Mouse (Mus musculus) limb, embryonic 10.5 days (tissue): ENCODE data around the gene Scamp1. TPM values are rescaled to one million over a fixed set of nuclear protein-coding genes. Genes with fewer than 3 reads are reported as not detected.
"Not testable (repeated sequence)": the region's sequence is repeated elsewhere in the genome, so short reads cannot be mapped to it uniquely, and the experiment has no call there.

ENCODE experiments used
- DNase-seq: peaks from one replicate; pipeline ENCODE4 v3.0.0-alpha.2; 2017; ENCODE audit warnings: low spot score
- H3K27ac ChIP-seq: fragments of 300-500 bp; sonication (generic); 2 replicates; pipeline ENCODE4 v1.5.1; 2016; ENCODE audit warnings: mild to moderate bottlenecking
- H3K27me3 ChIP-seq: fragments of 300-500 bp; sonication (generic); 2 replicates; pipeline ENCODE4 v1.6.1; 2016; ENCODE audit warnings: low read depth, mild to moderate bottlenecking; ENCODE audit not compliant: poor library complexity, severe bottlenecking
- H3K36me3 ChIP-seq: fragments of 300-500 bp; sonication (generic); 2 replicates; pipeline ENCODE4 v1.6.1; 2016; ENCODE audit warnings: mild to moderate bottlenecking, moderate library complexity
- H3K4me1 ChIP-seq: fragments of 300-500 bp; sonication (generic); 2 replicates; pipeline ENCODE4 v1.6.1; 2016
- H3K4me3 ChIP-seq: fragments of 300-500 bp; sonication (generic); 2 replicates; pipeline ENCODE4 v1.5.1; 2016; ENCODE audit warnings: mild to moderate bottlenecking, moderate library complexity
- H3K9me3 ChIP-seq: fragments of 300-500 bp; sonication (generic); replicated peaks from 2 replicates; pipeline ENCODE4 v1.6.1; 2016; ENCODE audit warnings: mild to moderate bottlenecking
- WGBS: fragments of 180-500 bp; shearing (Covaris S2); methylation state at CpG from one replicate; pipeline ENCODE4 v1.1.7; 2016; 5-methylcytosine and 5-hydroxymethylcytosine counted together
- polyA plus RNA-seq: library from polyadenylated mRNA; unstranded; fragments of >200 nt; fragmentation: Nextera tagmentation; extraction: Ambion mirVana; gene quantifications from 2 replicates; pipeline ENCODE4 v1.2.1, GENCODE M21; 2016

Gene Scamp1
- 24.4 and 33.3 TPM in 2 replicates for polyA plus RNA-seq

DNA sequence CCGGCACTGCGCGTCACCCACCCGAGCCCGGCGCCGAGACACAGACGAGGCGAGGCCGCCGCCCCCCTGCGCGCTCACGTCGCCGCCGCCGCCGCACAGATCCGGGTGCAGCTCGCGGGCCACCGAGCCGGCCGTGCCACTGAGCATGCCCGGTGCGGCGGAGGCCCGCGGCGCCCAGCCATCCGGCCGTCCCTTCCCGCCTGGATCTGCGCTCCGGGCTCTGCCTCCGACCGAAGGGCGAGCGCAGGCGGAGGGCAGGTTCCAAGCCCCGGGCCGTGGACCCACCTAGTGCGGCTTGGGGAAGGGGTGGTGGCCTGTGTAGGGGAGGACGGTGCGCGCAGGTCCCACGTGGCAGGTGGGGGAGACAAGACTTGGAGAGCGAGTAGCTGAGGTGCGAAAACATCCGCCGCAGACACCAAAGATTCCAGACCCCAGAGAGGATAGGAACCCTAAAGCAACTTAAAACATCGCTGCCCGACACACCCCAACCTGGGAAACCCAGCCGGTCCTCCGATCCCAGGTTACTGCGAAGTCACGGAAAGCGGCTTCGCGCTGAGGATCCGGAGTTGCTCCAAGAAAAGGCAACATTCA lies at the start of gene Scamp1:
TSS of gene Scamp1 (minus strand) at position 577 of the 591 bp plus-strand sequence.
- peak; percentile 95 for DNase-seq
- WGBS = under 1% methylated on average over 62 of the region's 62 CpGs
- Histone ChIP-seq H3K27ac (peak within 1 kb of the TSS; percentile 94), H3K27me3 (no peaks in the 10 kb centered on the region), H3K9me3 (no peaks in the 10 kb centered on the region), H3K4me1 (peaks cover 15% of the 10 kb centered on the region), H3K36me3 (no peaks in the 10 kb centered on the region), H3K4me3 (peak within 1 kb of the TSS; percentile 98)

DNA sequence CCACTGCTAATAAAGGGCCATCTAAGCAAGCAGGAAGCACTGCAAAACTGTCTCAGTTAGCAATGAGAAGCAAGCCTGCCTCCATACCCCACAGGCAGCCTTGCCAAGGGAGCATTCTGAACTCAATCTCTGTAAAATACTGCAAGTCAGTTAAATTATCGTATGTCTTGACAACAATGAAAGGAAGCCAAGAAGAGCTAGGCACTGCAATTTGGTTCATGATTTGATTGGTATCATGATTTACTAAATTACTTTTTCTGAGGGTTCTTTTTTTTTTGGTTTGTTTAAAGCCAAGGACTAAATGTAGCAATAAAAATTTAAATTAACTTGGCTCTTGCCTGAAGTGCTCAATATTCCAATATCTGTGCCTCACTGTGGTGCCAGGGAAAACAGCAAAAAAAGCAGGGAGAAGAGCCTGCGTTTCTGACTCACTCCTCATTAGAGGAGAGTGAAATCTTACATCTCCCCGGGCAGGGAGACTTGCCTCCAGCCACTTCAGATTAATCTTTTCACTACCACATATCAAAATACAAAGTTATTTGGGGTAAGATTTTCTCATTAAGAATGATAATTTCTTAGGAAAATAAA lies 44.8 kb upstream of the Scamp1 start:
- DNase-seq = no peak
- Histone ChIP-seq H3K27me3 (no peaks in the 10 kb centered on the region), H3K4me1 (0 out of 2 replicates have a peak, but pooled peaks cover 6% of the 10 kb centered on the region), H3K36me3 (no peaks in the 10 kb centered on the region), H3K4me3 (no peak overlapping the region), H3K9me3 (no peaks in the 10 kb centered on the region), H3K27ac (no peak overlapping the region)
- WGBS = 85% methylated on average over 3 of the region's 3 CpGs

DNA sequence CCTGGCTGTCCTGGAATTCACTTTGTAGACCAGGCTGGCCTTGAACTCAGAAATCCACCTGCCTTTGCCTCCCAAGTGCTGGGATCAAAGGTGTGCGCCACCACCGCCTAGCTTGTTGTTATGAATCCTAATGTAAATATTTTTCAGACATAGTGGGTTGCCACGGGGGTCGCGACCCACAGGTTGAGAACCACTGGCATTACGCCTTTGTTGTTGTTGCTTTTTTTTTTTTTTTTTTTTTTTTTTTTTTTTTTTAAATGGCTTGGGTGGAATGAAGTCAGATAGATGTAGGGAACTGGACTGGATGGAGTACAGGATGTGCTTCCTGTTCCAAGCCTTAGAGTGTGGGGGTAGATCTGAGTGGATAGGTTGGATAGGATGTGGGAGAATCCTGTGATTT lies 43.3 kb upstream of the Scamp1 start:
- H3K27me3 ChIP-seq, H3K27ac ChIP-seq, H3K36me3 ChIP-seq, H3K4me3 ChIP-seq, DNase-seq, H3K9me3 ChIP-seq, H3K4me1 ChIP-seq: not testable (repeated sequence)
- WGBS = 97% methylated on average over 6 of the region's 6 CpGs

DNA sequence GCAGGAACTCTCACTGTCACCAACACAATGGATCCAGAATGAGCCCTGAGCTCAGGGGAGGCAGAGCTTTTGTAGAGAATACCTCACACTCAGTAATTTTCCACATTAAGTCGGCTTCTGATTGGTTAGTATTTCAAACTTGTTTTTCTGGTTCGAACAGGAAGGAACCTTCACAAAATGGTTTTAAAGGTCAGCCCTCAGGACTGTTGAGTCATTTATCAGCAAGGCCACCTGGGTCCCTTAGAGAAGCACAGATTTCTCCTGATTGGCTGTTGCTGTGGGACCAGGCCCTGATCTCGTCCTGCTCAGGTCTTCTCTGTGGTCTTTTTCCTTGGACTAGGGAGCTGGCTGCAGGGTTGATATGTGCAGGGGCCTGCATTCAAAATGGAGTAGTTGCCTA lies 42.4 kb upstream of the Scamp1 start:
- Histone ChIP-seq H3K4me3 (no peak overlapping the region), H3K27ac (peak overlapping the region; percentile 46; the same call in 1 of the 2 replicates), H3K4me1 (0 out of 2 replicates have a peak, but pooled peaks cover 6% of the 10 kb centered on the region), H3K27me3 (no peaks in the 10 kb centered on the region), H3K9me3 (0 out of 2 replicates have a peak, but pooled peaks cover 1% of the 10 kb centered on the region), H3K36me3 (no peaks in the 10 kb centered on the region)
- no peak for DNase-seq
- WGBS = 75% methylated on average over 3 of the region's 3 CpGs

DNA sequence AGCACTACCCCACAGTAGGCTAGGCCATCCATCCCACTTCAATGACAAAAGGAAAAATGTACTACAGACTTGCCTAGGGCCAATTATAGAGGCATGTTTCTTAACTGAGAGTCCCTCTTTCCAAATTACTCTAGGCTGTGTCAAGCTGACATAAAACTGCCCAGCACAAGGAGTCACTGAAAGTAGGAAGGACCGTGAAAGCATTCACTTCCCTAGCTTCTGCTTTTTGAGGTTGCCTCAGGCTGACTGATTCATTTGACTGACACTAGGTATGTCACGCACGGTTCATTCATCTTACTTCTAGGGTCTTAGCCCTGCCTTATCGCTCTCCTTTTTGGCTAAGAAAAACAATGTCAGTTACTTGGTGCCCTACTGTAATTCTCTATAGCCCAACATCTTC lies 36.8 kb upstream of the Scamp1 start:
- no peak overlapping the region for H3K4me3 ChIP-seq

DNA sequence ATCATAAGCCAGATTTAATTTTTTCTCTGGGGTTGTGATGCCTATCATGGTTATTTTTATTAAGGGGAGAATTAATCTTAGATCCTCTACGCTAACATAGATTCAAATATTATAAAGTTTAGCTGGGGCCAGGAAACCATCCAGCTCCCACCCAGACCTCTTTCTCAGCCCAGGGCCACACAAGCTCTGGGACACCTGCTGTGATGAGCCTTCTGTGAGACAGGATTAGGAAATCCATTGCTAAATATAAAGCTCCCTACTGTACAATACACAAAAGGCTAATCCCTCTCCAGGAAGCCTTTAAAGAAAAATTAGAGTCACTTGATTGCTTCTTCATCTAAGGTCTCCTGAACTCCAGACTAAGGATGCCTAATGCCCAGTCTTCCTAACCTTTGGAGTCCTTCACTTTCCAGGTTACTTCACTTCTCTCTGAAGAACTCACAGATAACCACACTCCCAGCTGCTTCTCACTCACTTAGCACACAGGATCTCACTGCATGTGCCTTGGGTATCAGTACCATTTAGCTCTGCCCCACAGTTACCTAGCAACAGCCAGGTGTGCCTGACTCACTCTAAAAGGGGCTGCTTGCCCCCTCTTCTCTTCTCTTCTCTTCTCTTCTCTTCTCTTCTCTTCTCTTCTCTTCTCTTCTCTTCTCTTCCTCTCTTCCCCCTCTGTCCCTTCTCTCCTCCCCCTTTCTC lies 35.6 kb upstream of the Scamp1 start:
- Histone ChIP-seq H3K4me1 (no peaks in the 10 kb centered on the region), H3K27me3 (no peaks in the 10 kb centered on the region), H3K36me3 (no peaks in the 10 kb centered on the region), H3K27ac (no peak overlapping the region), H3K4me3 (no peak overlapping the region), H3K9me3 (0 out of 2 replicates have a peak, but pooled peaks cover 1% of the 10 kb centered on the region)
- 85% methylated on average over 1 of the region's 1 CpGs for WGBS
- DNase-seq = no peak

More for the DNA sequence above, 36.8 kb upstream of the Scamp1 start:
- no peaks in the 10 kb centered on the region for H3K27me3 ChIP-seq
- WGBS = 92% methylated on average over 4 of the region's 4 CpGs
- no peaks in the 10 kb centered on the region for H3K4me1 ChIP-seq
- H3K9me3 ChIP-seq = 0 out of 2 replicates have a peak, but pooled peaks cover 1% of the 10 kb centered on the region
- H3K36me3 ChIP-seq = no peaks in the 10 kb centered on the region
- DNase-seq = no peak
- no peak overlapping the region for H3K27ac ChIP-seq

DNA sequence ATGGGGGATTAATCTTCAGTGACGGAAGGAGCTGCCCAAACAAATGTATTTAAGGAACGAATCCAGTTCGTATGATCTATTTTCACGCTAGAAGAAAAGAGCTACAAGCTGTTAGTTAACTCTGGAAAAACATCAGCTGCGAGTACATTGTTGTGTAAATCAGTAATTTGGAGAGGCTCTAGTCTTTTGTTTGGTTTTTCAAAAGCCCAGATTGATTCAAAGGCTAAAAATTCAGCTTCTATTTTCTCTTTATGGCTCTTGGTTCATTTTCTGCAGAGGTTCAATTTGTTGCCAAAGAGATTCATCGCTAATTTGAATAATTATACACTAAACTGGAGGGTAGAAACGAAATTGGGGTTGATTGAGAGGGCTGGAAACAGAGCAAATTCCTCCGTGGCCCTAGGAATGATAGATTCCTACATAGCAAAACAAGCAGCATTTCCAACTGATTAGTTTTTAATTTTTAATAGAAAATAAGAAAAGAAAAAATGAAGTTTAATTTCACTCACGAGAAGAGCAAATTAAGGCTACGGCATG lies 31.4 kb upstream of the Scamp1 start:
- DNase-seq = no peak
- 91% methylated on average over 10 of the region's 10 CpGs for WGBS
- no peak overlapping the region for H3K4me3 ChIP-seq
- H3K4me1 ChIP-seq = no peaks in the 10 kb centered on the region
- no peaks in the 10 kb centered on the region for H3K9me3 ChIP-seq
- no peaks in the 10 kb centered on the region for H3K27me3 ChIP-seq
- no peaks in the 10 kb centered on the region for H3K36me3 ChIP-seq
- no peak overlapping the region for H3K27ac ChIP-seq

DNA sequence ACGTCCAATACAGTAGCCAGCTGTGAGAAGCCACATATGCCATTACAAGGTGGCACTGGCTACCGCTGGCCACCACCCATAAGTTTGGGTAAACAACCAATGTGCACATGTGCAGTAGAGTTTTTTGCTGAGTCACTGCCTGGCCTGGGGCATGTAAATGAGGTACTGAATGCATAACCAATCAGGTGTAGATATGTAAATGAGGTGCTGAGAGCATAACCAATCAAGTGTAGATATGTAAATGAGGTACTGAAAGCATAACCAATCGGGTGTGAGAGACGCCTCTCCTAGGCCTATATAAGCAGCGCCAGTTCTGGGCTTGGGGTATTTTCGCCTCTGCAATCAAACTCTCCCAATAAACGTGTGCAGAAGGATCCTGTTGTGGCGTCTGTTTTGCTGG lies 27.2 kb upstream of the Scamp1 start:
- H3K4me1 ChIP-seq, DNase-seq, H3K36me3 ChIP-seq, H3K27ac ChIP-seq, H3K27me3 ChIP-seq, H3K4me3 ChIP-seq, H3K9me3 ChIP-seq: not testable (repeated sequence)
- WGBS = 95% methylated on average over 8 of the region's 8 CpGs

DNA sequence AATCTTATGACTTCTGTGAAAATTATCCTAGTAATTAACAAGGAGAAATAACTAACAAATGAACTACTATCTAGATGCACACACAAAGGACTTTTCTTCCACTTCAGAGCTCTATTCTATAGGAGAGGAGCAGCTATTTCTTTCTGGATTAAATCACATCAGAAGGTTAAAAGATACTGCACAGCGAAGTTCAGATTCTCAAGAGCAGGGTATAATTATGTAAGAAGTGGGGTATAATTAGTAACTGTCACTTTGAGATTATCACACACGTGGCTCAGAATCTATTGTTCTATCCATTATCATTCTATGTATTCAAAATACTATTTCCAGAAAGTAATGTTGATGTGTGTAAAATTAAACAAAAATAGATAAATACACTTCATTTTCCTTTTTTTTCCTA lies 22.6 kb upstream of the Scamp1 start:
- H3K4me1 ChIP-seq = peaks cover 20% of the 10 kb centered on the region
- H3K27ac ChIP-seq = no peak overlapping the region
- no peaks in the 10 kb centered on the region for H3K9me3 ChIP-seq
- no peak for DNase-seq
- no peaks in the 10 kb centered on the region for H3K36me3 ChIP-seq
- no peaks in the 10 kb centered on the region for H3K27me3 ChIP-seq
- H3K4me3 ChIP-seq = no peak overlapping the region
- WGBS = 79% methylated on average over 2 of the region's 2 CpGs

DNA sequence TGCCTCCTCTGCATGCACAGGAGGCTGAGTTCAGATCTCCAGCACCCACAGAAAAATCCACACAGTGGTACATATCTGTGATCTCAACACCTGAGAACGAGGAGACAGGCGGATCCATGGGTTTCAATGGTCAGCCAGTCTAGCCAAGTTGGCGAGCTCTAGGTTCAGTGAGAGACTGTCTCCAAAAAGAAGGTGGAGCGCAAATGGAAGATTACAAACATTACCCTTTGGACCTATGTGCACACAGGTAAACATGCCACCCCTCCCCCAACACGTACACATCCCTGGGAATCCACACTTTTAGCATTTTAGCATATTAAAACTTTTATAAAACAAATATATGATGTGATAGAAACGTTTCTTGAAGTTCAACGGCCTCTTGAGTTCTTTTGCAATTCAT lies 21.9 kb upstream of the Scamp1 start:
- H3K4me3 ChIP-seq = no peak overlapping the region
- DNase-seq = no peak
- no peaks in the 10 kb centered on the region for H3K9me3 ChIP-seq
- H3K27me3 ChIP-seq = no peaks in the 10 kb centered on the region
- H3K4me1 ChIP-seq = peaks cover 20% of the 10 kb centered on the region
- no peaks in the 10 kb centered on the region for H3K36me3 ChIP-seq
- no peak overlapping the region for H3K27ac ChIP-seq
- WGBS = 90% methylated on average over 7 of the region's 7 CpGs

DNA sequence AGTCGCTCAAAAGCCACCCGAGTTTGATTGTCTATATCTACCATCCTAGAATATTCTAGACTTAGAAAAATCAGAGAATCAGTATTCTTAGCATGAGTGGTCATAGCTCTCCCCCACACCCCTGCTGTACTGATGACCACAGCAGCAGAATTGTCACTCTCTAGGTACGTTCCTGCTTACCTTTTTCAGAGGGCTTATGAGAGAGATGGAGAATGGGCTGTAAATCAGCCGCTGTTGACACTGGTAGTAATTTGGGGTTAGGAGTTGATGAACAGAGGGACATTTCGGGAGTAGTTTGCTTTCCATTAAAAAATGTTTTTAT lies 21.3 kb upstream of the Scamp1 start:
- peaks cover 20% of the 10 kb centered on the region for H3K4me1 ChIP-seq
- no peaks in the 10 kb centered on the region for H3K27me3 ChIP-seq
- peak overlapping the region; percentile 50; the same call in 1 of the 2 replicates for H3K27ac ChIP-seq
- DNase-seq = no peak
- H3K4me3 ChIP-seq = peak overlapping the region; percentile 40
- 25% methylated on average over 5 of the region's 5 CpGs for WGBS
- H3K36me3 ChIP-seq = no peaks in the 10 kb centered on the region
- no peaks in the 10 kb centered on the region for H3K9me3 ChIP-seq

DNA sequence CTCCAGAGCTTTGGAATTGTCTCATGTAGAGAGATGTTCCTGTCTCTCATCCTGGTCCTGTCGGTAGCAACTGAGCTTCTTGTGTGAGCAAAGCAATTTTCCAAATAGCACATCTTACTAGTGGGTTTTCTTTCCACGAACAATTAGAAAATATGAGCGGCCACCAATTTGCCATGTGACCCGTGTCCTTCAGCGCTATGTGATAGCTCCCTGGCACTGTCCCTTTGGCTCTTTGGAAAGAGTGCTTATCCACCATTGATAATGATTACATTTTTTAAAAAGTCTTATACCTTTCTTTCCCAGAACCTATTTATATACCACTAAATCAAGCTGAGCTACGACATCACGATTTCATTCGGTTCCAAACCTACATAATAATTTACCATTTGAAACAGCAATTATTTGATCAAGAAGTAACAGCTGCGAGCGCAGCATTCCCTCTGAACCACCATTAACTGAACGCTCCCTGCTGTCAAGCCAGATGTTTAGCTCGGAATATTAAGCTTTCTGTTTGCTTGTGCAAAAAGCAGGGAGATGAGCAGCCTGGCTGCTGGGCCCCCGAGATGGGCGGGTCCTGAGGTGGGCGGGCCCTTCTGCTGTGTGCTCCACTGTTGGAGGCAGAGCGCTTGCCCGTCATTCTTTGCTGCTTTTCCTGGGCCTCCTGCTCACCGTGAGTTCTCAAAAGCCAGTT lies 20.8 kb upstream of the Scamp1 start:
- no peaks in the 10 kb centered on the region for H3K27me3 ChIP-seq
- H3K4me1 ChIP-seq = peaks cover 20% of the 10 kb centered on the region
- 48% methylated on average over 18 of the region's 18 CpGs for WGBS
- H3K27ac ChIP-seq = peak overlapping the region; percentile 50; the same call in 1 of the 2 replicates
- H3K4me3 ChIP-seq = peak overlapping the region; percentile 40
- DNase-seq = peak; percentile 62
- no peaks in the 10 kb centered on the region for H3K36me3 ChIP-seq
- H3K9me3 ChIP-seq = no peaks in the 10 kb centered on the region
